Mouse (Mus musculus): ENCODE data around the gene Cmtm4. TPM values are rescaled to one million over a fixed set of nuclear protein-coding genes. Genes with fewer than 3 reads are reported as not detected.

Gene Cmtm4
- 10 to 100 TPM; 63.3 to 73.1 TPM for total RNA-seq (2021)
- long read RNA-seq, full-length matches to known transcripts, result 1 of 25 reads
- long read RNA-seq, partial matches to known transcripts, result 0 of 25 reads
- long read RNA-seq, other reads (novel, unspliced or antisense), result 24 of 25 reads

GRCm38 (mm10) chr8:104395703-104396357 lies at the start of gene Cmtm4:
Gene Cmtm4, minus strand, starts transcription at chr8:104395807.
- DNase-seq (ENCODE audit: low spot score in 2 of 2), result no peak

GRCm38 (mm10) chr8:104445248-104445647 lies 49.6 kb upstream of the Cmtm4 start:
- no peak for DNase-seq (ENCODE audit: low spot score in 2 of 2)

- DNase-seq (ENCODE audit: low spot score in 2 of 2), result no peak
Measured at GRCm38 (mm10) chr8:104443125-104443679, 47.6 kb upstream of the Cmtm4 start.

- peak; percentile 89 to 95 for DNase-seq (ENCODE audit: low spot score in 2 of 2)
Measured at GRCm38 (mm10) chr8:104442299-104443124, 46.9 kb upstream of the Cmtm4 start, which contains the start of gene Dync1li2. Gene Dync1li2, minus strand, starts transcription at chr8:104443047.

GRCm38 (mm10) chr8:104441613-104442012 lies 46.0 kb upstream of the Cmtm4 start:
- peak in 1 of 2 experiments; percentile 39 for DNase-seq (ENCODE audit: low spot score in 2 of 2)

- no peak for DNase-seq (ENCODE audit: low spot score in 2 of 2)
Measured at GRCm38 (mm10) chr8:104439461-104439860, 43.9 kb upstream of the Cmtm4 start.

- peak in 1 of 2 experiments; percentile 64 for DNase-seq (ENCODE audit: low spot score in 2 of 2)
Measured at GRCm38 (mm10) chr8:104437494-104438135, 42.0 kb upstream of the Cmtm4 start.

GRCm38 (mm10) chr8:104436591-104436990 lies 41.0 kb upstream of the Cmtm4 start:
- DNase-seq (ENCODE audit: low spot score in 2 of 2), result no peak

GRCm38 (mm10) chr8:104436038-104436437 lies 40.4 kb upstream of the Cmtm4 start:
- DNase-seq (ENCODE audit: low spot score in 2 of 2), result peak; percentile 94 to 99

GRCm38 (mm10) chr8:104434826-104435354 lies 39.3 kb upstream of the Cmtm4 start:
- DNase-seq (ENCODE audit: low spot score in 2 of 2), result peak in 1 of 2 experiments; percentile 49

GRCm38 (mm10) chr8:104434275-104434674 lies 38.7 kb upstream of the Cmtm4 start:
- no peak for DNase-seq (ENCODE audit: low spot score in 2 of 2)

- no peak for DNase-seq (ENCODE audit: low spot score in 2 of 2)
Measured at GRCm38 (mm10) chr8:104433191-104433842, 37.7 kb upstream of the Cmtm4 start.

- DNase-seq (ENCODE audit: low spot score in 2 of 2), result no peak
Measured at GRCm38 (mm10) chr8:104432656-104433055, 37.0 kb upstream of the Cmtm4 start.

- DNase-seq (ENCODE audit: low spot score in 2 of 2), result no peak
Measured at GRCm38 (mm10) chr8:104430230-104430629, 34.6 kb upstream of the Cmtm4 start.

- DNase-seq (ENCODE audit: low spot score in 2 of 2), result no peak
Measured at GRCm38 (mm10) chr8:104427703-104428102, 32.1 kb upstream of the Cmtm4 start.

GRCm38 (mm10) chr8:104422313-104422712 lies 26.7 kb upstream of the Cmtm4 start:
- no peak for DNase-seq (ENCODE audit: low spot score in 2 of 2)

- no peak for DNase-seq (ENCODE audit: low spot score in 2 of 2)
Measured at GRCm38 (mm10) chr8:104416022-104416421, 20.4 kb upstream of the Cmtm4 start.

GRCm38 (mm10) chr8:104414204-104414603 lies 18.6 kb upstream of the Cmtm4 start:
- no peak for DNase-seq (ENCODE audit: low spot score in 2 of 2)

- DNase-seq (ENCODE audit: low spot score in 2 of 2), result no peak
Measured at GRCm38 (mm10) chr8:104413770-104414169, 18.2 kb upstream of the Cmtm4 start.

- no peak for DNase-seq (ENCODE audit: low spot score in 2 of 2)
Measured at GRCm38 (mm10) chr8:104412805-104413532, 17.4 kb upstream of the Cmtm4 start.

All from layer of hippocampus, adult 18-20 months (tissue).